Mouse (Mus musculus) urinary bladder, adult 18-20 months (tissue): ENCODE measurements at regions not wholly inside any gene's neighbourhood (a gene's known extent, or its start where the extent isn't known, plus 50 kb on each side); places are given as distances from the start of the nearest gene placed in this dataset.
A peak's percentile ranks its signal among the peaks of the same experiment; 100 is the strongest.

Experiments used
- DNase-seq, 2 experiments: peaks; one replicate each; pipeline ENCODE4 v3.0.0; 2022; ENCODE audit warnings: low spot score in 2 of 2, mixed read lengths in 2 of 2

- peak in 1 of 2 experiments; percentile 27 for DNase-seq
These were observed 217.8 kb upstream of the Klf4 start for GRCm38 (mm10) chr4:55749949-55750600.

GRCm38 (mm10) chr4:55741355-55741754, 209.1 kb upstream of the Klf4 start:
- no peak for DNase-seq

GRCm38 (mm10) chr4:55740062-55740461, 207.8 kb upstream of the Klf4 start:
- DNase-seq: no peak

- no peak for DNase-seq
These were observed 206.4 kb upstream of the Klf4 start for GRCm38 (mm10) chr4:55738714-55739113.

- no peak for DNase-seq
These were observed 203.2 kb upstream of the Klf4 start for GRCm38 (mm10) chr4:55735453-55735852.

GRCm38 (mm10) chr4:55734331-55734730, 202.1 kb upstream of the Klf4 start:
- DNase-seq: no peak

- no peak for DNase-seq
These were observed 201.0 kb upstream of the Klf4 start for GRCm38 (mm10) chr4:55733223-55733622.

GRCm38 (mm10) chr4:55732006-55732405, 199.7 kb upstream of the Klf4 start:
- DNase-seq: peak in 1 of 2 experiments; percentile 62

GRCm38 (mm10) chr4:55730266-55730665, 198.0 kb upstream of the Klf4 start:
- DNase-seq: no peak

GRCm38 (mm10) chr4:55727178-55727577, 194.9 kb upstream of the Klf4 start:
- DNase-seq: no peak

- DNase-seq: no peak
These were observed 193.8 kb upstream of the Klf4 start for GRCm38 (mm10) chr4:55726081-55726480.

GRCm38 (mm10) chr4:55724286-55724685, 192.0 kb upstream of the Klf4 start:
- DNase-seq: no peak

GRCm38 (mm10) chr4:55723124-55723523, 190.9 kb upstream of the Klf4 start:
- no peak for DNase-seq

- no peak for DNase-seq
These were observed 190.1 kb upstream of the Klf4 start for GRCm38 (mm10) chr4:55722388-55722787.

GRCm38 (mm10) chr4:55721834-55722233, 189.6 kb upstream of the Klf4 start:
- no peak for DNase-seq

GRCm38 (mm10) chr4:55718438-55718837, 186.2 kb upstream of the Klf4 start:
- DNase-seq: peak in 1 of 2 experiments; percentile 39

GRCm38 (mm10) chr4:55716161-55716651, 183.9 kb upstream of the Klf4 start:
- no peak for DNase-seq

GRCm38 (mm10) chr4:55711500-55712341, 179.5 kb upstream of the Klf4 start:
- no peak for DNase-seq

GRCm38 (mm10) chr4:55710476-55710875, 178.2 kb upstream of the Klf4 start:
- no peak for DNase-seq

- DNase-seq: no peak
These were observed 176.5 kb upstream of the Klf4 start for GRCm38 (mm10) chr4:55708808-55709207.

GRCm38 (mm10) chr4:55707916-55708315, 175.7 kb upstream of the Klf4 start:
- DNase-seq: no peak

GRCm38 (mm10) chr4:55704921-55705320, 172.7 kb upstream of the Klf4 start:
- DNase-seq: no peak

- DNase-seq: no peak
These were observed 171.2 kb upstream of the Klf4 start for GRCm38 (mm10) chr4:55703346-55703916.
